Mouse (Mus musculus): Measurements from ENCODE around the gene B4galnt4. TPM values are rescaled to one million over a fixed set of nuclear protein-coding genes. Genes with fewer than 3 reads are reported as not detected.

B4galnt4 gene
- polyA plus RNA-seq, 1 experiment from 2014 or later: 50.0 TPM

DNA sequence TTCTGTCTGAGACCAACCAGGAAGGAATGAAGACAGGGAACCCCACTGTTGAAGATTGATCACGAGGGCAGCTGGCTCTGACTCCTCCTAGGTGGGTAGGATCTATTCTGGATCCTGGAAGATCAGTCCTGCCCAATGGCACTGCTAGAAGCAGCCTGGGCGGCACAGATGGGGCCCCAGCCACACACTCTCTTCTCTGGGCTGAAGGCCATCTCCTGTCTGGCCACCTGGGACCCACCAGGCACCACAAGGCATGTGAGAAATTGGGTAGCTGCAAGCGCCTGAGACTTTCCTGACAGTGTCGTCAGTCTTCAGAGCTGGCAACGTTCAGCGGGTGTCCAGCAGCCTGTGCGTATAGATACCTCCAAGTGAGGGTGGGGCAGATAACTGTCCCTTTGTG, 1.6 kb downstream of the B4galnt4 start:
- peaks cover 36% of the 10 kb centered on the region for H3K36me3 ChIP-seq
- H3K4me3 ChIP-seq: 0 out of 2 replicates have a peak overlapping the region, but pooled peaks have one; percentile 2

DNA sequence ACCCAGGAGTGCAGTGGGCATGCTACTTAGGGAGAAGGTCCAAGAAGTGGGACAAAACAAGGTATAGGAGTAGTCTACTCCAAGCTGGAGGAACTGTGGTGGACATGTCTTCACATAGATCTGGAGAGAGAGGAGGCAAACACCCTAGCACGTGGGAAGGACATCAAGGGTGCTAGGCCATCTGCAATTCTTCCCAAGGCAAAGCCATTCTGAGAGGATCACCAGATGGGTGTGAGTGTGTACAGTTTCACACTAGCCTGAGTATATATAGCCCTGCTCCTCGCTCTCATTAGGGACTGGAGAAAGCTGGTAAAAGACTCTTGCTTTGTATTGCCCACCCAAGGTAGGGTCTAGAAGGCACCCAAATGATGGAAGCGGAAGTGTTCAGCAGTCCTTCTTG, 2.4 kb downstream of the B4galnt4 start:
- H3K9me3 ChIP-seq: no peaks in the 10 kb centered on the region
- H3K4me1 ChIP-seq: peaks cover 28% of the 10 kb centered on the region
- 93% methylated on average over 3 of the region's 3 CpGs for WGBS
- H3K4me3 ChIP-seq: no peak overlapping the region
- peaks cover 44% of the 10 kb centered on the region for H3K36me3 ChIP-seq
- H3K9ac ChIP-seq (replicated peaks): no peak overlapping the region
- H3K4me2 ChIP-seq (replicated peaks): no peak overlapping the region
- H3K27ac ChIP-seq (replicated peaks): no peak overlapping the region
- no peak for ATAC-seq (replicated peaks)
- no peaks in the 10 kb centered on the region for H3K27me3 ChIP-seq

More for the DNA sequence above, 1.6 kb downstream of the B4galnt4 start:
- peak overlapping the region; percentile 86 for H3K4me2 ChIP-seq (replicated peaks)
- H3K27me3 ChIP-seq: no peaks in the 10 kb centered on the region
- 88% methylated on average over 7 of the region's 7 CpGs for WGBS
- peaks cover 28% of the 10 kb centered on the region for H3K4me1 ChIP-seq
- 0 out of 2 replicates have a peak overlapping the region, but pooled peaks have one; percentile 100 for H3K9ac ChIP-seq (replicated peaks)
- no peak for ATAC-seq (replicated peaks)
- H3K27ac ChIP-seq (replicated peaks): no peak overlapping the region
- no peaks in the 10 kb centered on the region for H3K9me3 ChIP-seq

DNA sequence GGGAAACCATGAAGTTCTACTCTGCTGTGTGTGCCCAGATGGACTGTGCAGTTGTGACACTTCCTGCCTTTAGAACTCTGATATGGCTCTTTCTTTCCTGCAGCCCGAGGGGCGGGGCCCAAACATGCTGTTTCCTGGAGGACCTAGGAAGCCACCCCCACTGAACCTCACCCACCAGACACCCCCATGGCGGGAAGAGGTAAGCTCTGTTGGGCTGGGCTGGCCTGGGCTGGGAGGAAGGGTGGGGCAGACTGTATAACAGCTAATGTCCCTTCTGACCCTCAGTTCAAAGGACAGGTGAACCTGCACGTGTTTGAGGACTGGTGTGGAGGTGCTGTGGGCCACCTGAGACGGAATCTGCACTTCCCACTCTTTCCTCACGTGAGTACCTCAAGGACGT, 3.3 kb downstream of the B4galnt4 start:
- Histone ChIP-seq H3K4me1 (peaks cover 28% of the 10 kb centered on the region), H3K36me3 (peaks cover 50% of the 10 kb centered on the region), H3K4me3 (no peak overlapping the region), H3K9me3 (no peaks in the 10 kb centered on the region), H3K4me2 (replicated peaks) (no peak overlapping the region), H3K27ac (replicated peaks) (no peak overlapping the region), H3K27me3 (no peaks in the 10 kb centered on the region), H3K9ac (replicated peaks) (no peak overlapping the region)
- no peak for ATAC-seq (replicated peaks)
- WGBS: 86% methylated on average over 7 of the region's 7 CpGs

DNA sequence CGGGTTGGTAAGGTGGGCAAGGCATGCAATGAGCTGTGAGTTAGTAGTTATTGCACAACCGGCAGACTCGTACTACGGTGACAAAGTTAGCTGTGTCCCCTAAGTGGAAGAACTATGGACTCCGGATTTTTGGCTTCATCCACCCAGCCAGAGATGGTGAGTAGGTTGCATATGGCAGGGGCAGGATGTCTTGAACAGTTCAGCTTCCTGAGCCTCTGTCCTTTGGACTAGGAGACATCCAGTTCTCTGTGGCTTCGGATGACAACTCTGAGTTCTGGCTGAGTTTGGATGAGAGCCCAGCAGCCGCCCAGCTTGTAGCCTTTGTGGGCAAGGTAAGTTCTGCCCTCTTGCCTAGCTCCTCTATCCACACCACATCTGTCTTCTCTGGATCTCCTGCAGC, 3.7 kb downstream of the B4galnt4 start:
- ATAC-seq (replicated peaks): no peak
- 89% methylated on average over 7 of the region's 7 CpGs for WGBS
- H3K4me1 ChIP-seq: peaks cover 28% of the 10 kb centered on the region
- H3K9ac ChIP-seq (replicated peaks): no peak overlapping the region
- H3K36me3 ChIP-seq: peaks cover 50% of the 10 kb centered on the region
- H3K9me3 ChIP-seq: no peaks in the 10 kb centered on the region
- H3K4me2 ChIP-seq (replicated peaks): no peak overlapping the region
- H3K4me3 ChIP-seq: no peak overlapping the region
- H3K27me3 ChIP-seq: no peaks in the 10 kb centered on the region
- H3K27ac ChIP-seq (replicated peaks): no peak overlapping the region

DNA sequence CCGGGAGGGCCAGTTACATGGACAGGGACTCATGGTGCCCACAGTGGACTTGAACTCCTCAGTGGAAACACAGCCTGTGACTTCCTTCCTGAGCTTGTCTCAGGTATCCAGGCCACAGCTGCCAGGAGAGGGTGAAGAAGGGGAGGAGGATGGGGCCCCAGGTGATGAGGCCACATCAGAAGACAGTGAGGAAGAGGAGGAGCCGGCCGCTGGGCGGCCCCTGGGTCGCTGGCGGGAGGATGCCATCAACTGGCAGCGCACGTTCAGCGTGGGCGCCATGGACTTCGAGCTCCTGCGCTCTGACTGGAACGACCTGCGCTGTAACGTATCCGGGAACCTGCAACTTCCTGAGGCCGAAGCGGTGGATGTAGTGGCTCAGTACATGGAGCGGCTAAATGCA, 7.4 kb downstream of the B4galnt4 start:
- H3K36me3 ChIP-seq: peaks cover 50% of the 10 kb centered on the region
- no peak for ATAC-seq (replicated peaks)
- H3K4me1 ChIP-seq: peaks cover 19% of the 10 kb centered on the region
- H3K27me3 ChIP-seq: peaks cover 6% of the 10 kb centered on the region; the same call in 1 of the 2 replicates
- H3K27ac ChIP-seq (replicated peaks): no peak overlapping the region
- H3K4me2 ChIP-seq (replicated peaks): no peak overlapping the region
- H3K4me3 ChIP-seq: no peak overlapping the region
- no peak overlapping the region for H3K9ac ChIP-seq (replicated peaks)
- 88% methylated on average over 19 of the region's 19 CpGs for WGBS
- no peaks in the 10 kb centered on the region for H3K9me3 ChIP-seq

DNA sequence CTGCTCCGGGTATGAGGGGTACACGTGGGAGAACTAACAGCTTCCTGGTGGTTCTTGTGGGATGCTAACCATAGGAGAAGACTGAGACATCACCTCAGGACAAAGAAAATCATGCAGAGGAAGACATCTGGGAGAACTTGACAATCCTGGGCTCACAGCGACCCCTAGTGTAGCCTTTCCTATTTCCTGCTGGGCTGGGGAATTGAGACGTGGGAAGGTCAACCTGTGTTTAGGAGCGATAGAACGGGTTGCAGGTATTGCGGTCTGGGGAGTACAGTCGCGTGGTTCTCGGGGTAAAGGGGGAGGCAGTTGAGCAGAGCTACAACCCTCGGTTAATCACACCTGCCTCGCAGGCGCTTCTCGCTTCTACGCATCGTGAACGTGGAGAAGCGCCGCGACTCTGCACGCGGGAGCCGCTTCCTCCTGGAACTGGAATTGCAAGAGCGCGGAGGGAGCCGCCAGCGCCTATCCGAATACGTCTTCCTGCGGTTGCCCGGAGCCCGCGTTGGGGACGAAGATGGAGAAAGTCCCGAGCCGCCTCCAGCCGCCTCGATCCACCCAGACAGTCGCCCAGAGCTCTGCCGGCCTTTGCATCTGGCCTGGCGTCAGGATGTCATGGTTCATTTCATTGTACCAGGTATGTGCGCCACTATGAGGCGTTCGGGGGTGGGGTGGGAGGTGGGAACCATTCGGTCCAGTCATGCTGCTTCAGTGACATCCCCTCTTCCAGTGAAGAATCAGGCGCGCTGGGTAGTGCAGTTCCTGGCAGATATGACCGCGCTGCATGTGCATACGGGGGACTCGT, 9.4 kb downstream of the B4galnt4 start:
- Histone ChIP-seq H3K36me3 (peaks cover 34% of the 10 kb centered on the region), H3K9ac (replicated peaks) (peak overlapping the region; percentile 52), H3K4me3 (peak overlapping the region; percentile 39), H3K27ac (replicated peaks) (peak overlapping the region; percentile 83), H3K9me3 (no peaks in the 10 kb centered on the region), H3K4me2 (replicated peaks) (peak overlapping the region; percentile 83), H3K27me3 (peaks cover 6% of the 10 kb centered on the region; the same call in 1 of the 2 replicates), H3K4me1 (peaks cover 19% of the 10 kb centered on the region)
- WGBS: 2% methylated on average over 51 of the region's 51 CpGs
- peak; percentile 60 for ATAC-seq (replicated peaks)

DNA sequence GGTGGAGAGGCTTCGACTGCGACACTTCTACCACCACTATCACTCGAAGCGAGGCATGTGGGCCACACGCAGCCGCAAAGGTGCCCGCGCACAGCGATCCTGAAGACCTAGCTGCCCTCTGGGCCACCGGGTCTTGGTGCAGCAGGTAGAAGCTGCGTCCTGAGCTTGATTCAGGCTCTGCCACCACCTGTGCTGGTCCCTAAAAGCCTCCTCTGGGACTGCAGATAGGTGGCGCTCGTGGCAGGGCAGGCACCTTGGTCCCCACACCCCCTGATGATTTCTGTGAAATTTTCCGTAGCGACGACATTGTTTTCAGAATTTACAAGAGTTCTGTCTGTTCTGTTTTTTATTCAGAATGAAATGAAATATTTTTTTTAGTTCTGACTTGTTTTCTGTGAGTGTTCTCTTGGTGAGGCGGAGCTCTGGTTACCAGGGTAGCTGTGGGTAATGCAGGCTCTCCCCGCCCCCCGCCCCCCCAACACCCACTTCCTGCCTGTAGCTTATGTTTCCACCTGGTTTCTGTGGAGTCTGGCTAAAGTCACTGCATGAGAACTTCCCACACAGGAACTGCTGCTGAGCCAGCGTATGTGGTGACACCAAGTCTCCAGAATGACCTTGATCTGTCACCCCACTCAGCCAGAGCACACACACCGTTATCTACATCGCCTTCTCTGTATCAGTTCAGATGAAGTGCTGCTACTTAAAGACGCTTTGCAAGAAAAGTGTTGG, 11.3 kb downstream of the B4galnt4 start:
- Histone ChIP-seq H3K36me3 (peaks cover 18% of the 10 kb centered on the region), H3K27me3 (peaks cover 6% of the 10 kb centered on the region; the same call in 1 of the 2 replicates), H3K9ac (replicated peaks) (no peak overlapping the region), H3K4me3 (no peak overlapping the region), H3K4me1 (peaks cover 19% of the 10 kb centered on the region), H3K9me3 (no peaks in the 10 kb centered on the region), H3K4me2 (replicated peaks) (no peak overlapping the region), H3K27ac (replicated peaks) (no peak overlapping the region)
- WGBS: 44% methylated on average over 23 of the region's 23 CpGs
- ATAC-seq (replicated peaks): no peak

DNA sequence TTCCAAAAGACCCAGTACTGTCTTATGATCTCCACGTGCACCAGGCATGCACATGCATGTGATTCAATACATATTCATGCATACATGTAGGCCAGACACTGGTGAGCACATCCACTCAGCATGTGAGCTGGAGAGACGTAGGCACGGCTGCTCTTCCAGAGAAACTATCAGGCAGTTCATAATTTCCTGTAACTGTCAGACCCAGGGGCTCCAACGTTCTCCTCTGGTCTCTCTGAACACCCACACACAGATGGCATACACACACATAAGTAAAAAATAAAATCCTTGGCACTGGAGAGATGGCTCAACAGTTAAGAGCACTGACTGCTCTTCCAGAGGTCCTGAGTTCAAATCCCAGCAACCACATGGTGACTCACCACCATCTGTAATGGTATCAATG, 12.9 kb downstream of the B4galnt4 start:
- no peaks in the 10 kb centered on the region for H3K9me3 ChIP-seq
- ATAC-seq (replicated peaks): no peak
- H3K27me3 ChIP-seq: peaks cover 6% of the 10 kb centered on the region; the same call in 1 of the 2 replicates
- H3K27ac ChIP-seq (replicated peaks): no peak overlapping the region
- H3K4me2 ChIP-seq (replicated peaks): no peak overlapping the region
- H3K4me3 ChIP-seq: no peak overlapping the region
- H3K9ac ChIP-seq (replicated peaks): no peak overlapping the region
- H3K4me1 ChIP-seq: peaks cover 19% of the 10 kb centered on the region
- WGBS: 88% methylated on average over 4 of the region's 4 CpGs
- H3K36me3 ChIP-seq: peaks cover 2% of the 10 kb centered on the region; the same call in 1 of the 2 replicates

DNA sequence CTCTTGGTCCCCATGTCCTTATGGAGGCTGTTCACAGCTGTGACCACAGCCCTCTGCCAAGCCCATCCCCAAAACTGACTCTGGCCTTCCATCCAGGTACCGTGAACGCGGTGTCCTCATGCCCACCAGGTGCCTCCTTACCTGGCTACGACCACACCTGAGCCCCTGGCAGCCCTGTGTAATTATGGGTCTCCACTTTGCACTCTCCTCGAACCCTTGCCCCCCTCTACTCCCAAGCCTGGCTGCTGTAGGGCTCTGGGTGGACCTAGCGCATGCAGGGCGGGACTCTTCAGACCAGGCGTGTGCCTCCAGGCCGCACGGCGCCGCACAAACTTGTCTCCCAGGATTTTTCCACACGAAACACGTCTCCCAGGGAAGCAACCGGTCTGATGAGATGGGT, 16.9 kb downstream of the B4galnt4 start, which contains the start of gene Pkp3:
Pkp3 (plus strand) TSS at position 378 of the 400 bp plus-strand sequence.
- H3K27me3 ChIP-seq: no peaks in the 10 kb centered on the region
- H3K9ac ChIP-seq (replicated peaks): no peak within 1 kb of the TSS
- no peak within 1 kb of the TSS for H3K4me2 ChIP-seq (replicated peaks)
- no peak within 1 kb of the TSS for H3K4me3 ChIP-seq
- no peaks in the 10 kb centered on the region for H3K36me3 ChIP-seq
- ATAC-seq (replicated peaks): no peak
- no peak within 1 kb of the TSS for H3K27ac ChIP-seq (replicated peaks)
- H3K4me1 ChIP-seq: no peaks in the 10 kb centered on the region
- 89% methylated on average over 15 of the region's 15 CpGs for WGBS
- no peaks in the 10 kb centered on the region for H3K9me3 ChIP-seq

DNA sequence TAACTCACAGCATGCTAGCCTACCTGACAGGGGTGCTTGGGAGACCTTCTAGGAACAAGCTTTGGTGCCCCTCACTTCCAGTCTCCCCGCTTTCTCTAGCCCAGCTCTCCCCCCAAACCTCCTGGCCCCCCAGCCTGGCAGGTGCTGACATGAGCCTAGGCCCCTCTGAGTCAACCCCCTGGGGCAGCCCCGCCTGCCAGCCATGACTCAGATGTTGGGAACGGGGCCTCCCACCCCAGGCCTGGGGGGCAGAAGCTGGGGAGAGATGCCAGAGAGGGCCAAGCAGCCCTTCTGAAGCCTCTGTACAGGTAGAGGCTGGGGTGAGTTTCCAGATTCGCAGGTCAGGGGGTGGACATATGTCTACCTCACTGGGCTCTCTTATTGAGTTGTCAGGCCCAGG, 18.0 kb downstream of the B4galnt4 start:
- no peak for ATAC-seq (replicated peaks)
- 83% methylated on average over 4 of the region's 4 CpGs for WGBS

DNA sequence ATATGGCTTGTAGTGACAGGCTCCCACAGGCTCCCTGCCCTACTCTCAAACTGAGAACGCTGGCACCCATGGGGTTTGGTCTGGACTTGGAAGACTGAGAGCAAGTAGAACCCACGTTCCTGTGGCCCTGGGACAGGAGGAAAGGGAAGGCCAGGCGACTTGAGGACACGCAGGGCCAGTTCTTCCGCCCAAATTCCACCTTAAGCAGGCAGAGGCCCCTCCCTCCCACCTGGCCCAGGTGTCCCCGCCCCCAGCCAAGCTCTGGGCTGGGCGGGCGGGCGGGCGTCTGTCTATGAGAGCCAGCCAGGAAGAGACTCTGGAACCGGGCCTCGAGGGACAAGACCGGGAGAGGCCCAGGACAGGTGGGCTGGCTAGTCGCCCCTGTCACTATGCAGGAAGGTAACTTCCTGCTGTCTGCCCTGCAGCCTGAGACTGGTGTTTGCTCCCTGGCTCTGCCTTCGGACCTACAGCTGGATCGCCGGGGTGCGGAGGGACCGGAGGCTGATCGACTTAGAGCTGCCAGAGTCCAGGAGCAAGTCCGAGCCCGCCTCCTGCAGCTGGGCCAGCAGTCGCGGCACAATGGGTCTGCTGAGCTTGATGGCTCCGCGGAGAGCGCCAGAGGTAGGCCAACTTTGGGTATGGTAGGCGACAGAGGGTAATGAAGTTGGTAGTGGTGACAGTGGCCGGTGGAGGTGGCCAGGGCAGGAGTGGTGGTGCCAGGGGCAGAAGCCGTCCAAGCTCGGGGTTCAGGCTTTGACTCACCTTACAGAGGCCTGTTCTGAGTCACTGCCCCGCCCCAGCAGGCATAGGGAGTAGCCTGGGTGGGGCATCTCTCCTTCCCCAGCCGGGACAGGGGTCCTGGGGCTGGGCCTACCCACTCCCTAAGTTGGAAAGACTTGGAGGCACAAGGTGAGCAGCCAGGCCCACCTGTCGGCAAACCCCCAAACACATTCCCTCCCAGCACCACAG, 18.9 kb downstream of the B4galnt4 start:
- H3K4me2 ChIP-seq (replicated peaks): no peak overlapping the region
- WGBS: 29% methylated on average over 34 of the region's 34 CpGs
- no peak overlapping the region for H3K27ac ChIP-seq (replicated peaks)
- no peaks in the 10 kb centered on the region for H3K27me3 ChIP-seq
- no peak overlapping the region for H3K9ac ChIP-seq (replicated peaks)
- no peak for ATAC-seq (replicated peaks)
- H3K9me3 ChIP-seq: no peaks in the 10 kb centered on the region
- H3K36me3 ChIP-seq: no peaks in the 10 kb centered on the region
- H3K4me1 ChIP-seq: no peaks in the 10 kb centered on the region
- H3K4me3 ChIP-seq: no peak overlapping the region

More for the DNA sequence above, 18.0 kb downstream of the B4galnt4 start:
- Histone ChIP-seq H3K9ac (replicated peaks) (no peak overlapping the region), H3K9me3 (no peaks in the 10 kb centered on the region), H3K4me2 (replicated peaks) (no peak overlapping the region), H3K36me3 (no peaks in the 10 kb centered on the region), H3K27ac (replicated peaks) (no peak overlapping the region), H3K27me3 (no peaks in the 10 kb centered on the region), H3K4me3 (no peak overlapping the region), H3K4me1 (no peaks in the 10 kb centered on the region)

Data from forebrain, embryonic 15.5 days (tissue).